Mouse (Mus musculus) kidney, adult 2 months (tissue): ENCODE measurements at regions not wholly inside any gene's neighbourhood (a gene's known extent, or its start where the extent isn't known, plus 50 kb on each side); places are given as distances from the start of the nearest gene placed in this dataset.

Experiments used
- CTCF ChIP-seq: fragments of 200-500 bp; conservative IDR thresholded peaks from 2 replicates; pipeline ENCODE4 v1.5.1; 2011; ENCODE audit warnings: low read depth, mild to moderate bottlenecking, control low read depth, low read length, moderate library complexity, mixed read lengths; ENCODE audit not compliant: insufficient read depth, insufficient read length
- POLR2A ChIP-seq: fragments of 200-500 bp; IDR thresholded peaks from one replicate; pipeline ENCODE4 v1.6.1; 2011; ENCODE audit warnings: low read depth, low read length, control low read depth

- TF ChIP-seq CTCF (no peak), POLR2A (no peak)
Observed at GRCm38 (mm10) chr1:176594312-176594711, 219.6 kb downstream of the Cep170 start.
